Mouse (Mus musculus): ENCODE data around the gene H2afv.

H2afv gene

GRCm38 (mm10) chr11:6398141-6398540 is 46.1 kb downstream of the H2afv start:
- H3K27me3 ChIP-seq (ENCODE audit: control insufficient read depth, insufficient read depth, low read length, poor library complexity, severe bottlenecking), result no peaks in the 10 kb centered on the region
- no peak for DNase-seq (ENCODE audit: low read depth, low spot score)
- peaks cover 22% of the 10 kb centered on the region for H3K36me3 ChIP-seq (ENCODE audit: control insufficient read depth, insufficient read depth, low read length, poor library complexity, severe bottlenecking)

- H3K36me3 ChIP-seq (ENCODE audit: control insufficient read depth, insufficient read depth, low read length, poor library complexity, severe bottlenecking), result peaks cover 14% of the 10 kb centered on the region
- no peaks in the 10 kb centered on the region for H3K27me3 ChIP-seq (ENCODE audit: control insufficient read depth, insufficient read depth, low read length, poor library complexity, severe bottlenecking)
- no peak for DNase-seq (ENCODE audit: low read depth, low spot score)
These were observed 48.7 kb downstream of the H2afv start for GRCm38 (mm10) chr11:6395565-6395964.

GRCm38 (mm10) chr11:6393866-6394265 is 50.4 kb downstream of the H2afv start:
- H3K36me3 ChIP-seq (ENCODE audit: control insufficient read depth, insufficient read depth, low read length, poor library complexity, severe bottlenecking), result peaks cover 10% of the 10 kb centered on the region
- no peaks in the 10 kb centered on the region for H3K27me3 ChIP-seq (ENCODE audit: control insufficient read depth, insufficient read depth, low read length, poor library complexity, severe bottlenecking)
- DNase-seq (ENCODE audit: low read depth, low spot score), result no peak

GRCm38 (mm10) chr11:6392857-6393256 is 51.4 kb downstream of the H2afv start:
- H3K36me3 ChIP-seq (ENCODE audit: control insufficient read depth, insufficient read depth, low read length, poor library complexity, severe bottlenecking), result peaks cover 10% of the 10 kb centered on the region
- peak; percentile 28 for DNase-seq (ENCODE audit: low read depth, low spot score)
- H3K27me3 ChIP-seq (ENCODE audit: control insufficient read depth, insufficient read depth, low read length, poor library complexity, severe bottlenecking), result no peaks in the 10 kb centered on the region

- Histone ChIP-seq H3K27me3 (ENCODE audit: control insufficient read depth, insufficient read depth, low read length, poor library complexity, severe bottlenecking) (no peaks in the 10 kb centered on the region), H3K36me3 (ENCODE audit: control insufficient read depth, insufficient read depth, low read length, poor library complexity, severe bottlenecking) (peaks cover 8% of the 10 kb centered on the region)
- peak; percentile 89 for DNase-seq (ENCODE audit: low read depth, low spot score)
These were observed 52.5 kb downstream of the H2afv start for GRCm38 (mm10) chr11:6391516-6392276.

GRCm38 (mm10) chr11:6390376-6391053 is 53.7 kb downstream of the H2afv start:
- no peak for DNase-seq (ENCODE audit: low read depth, low spot score)
- peaks cover 4% of the 10 kb centered on the region for H3K36me3 ChIP-seq (ENCODE audit: control insufficient read depth, insufficient read depth, low read length, poor library complexity, severe bottlenecking)

GRCm38 (mm10) chr11:6389483-6389921 is 54.7 kb downstream of the H2afv start:
- Histone ChIP-seq H3K36me3 (ENCODE audit: control insufficient read depth, insufficient read depth, low read length, poor library complexity, severe bottlenecking) (peaks cover 4% of the 10 kb centered on the region), H3K27me3 (ENCODE audit: control insufficient read depth, insufficient read depth, low read length, poor library complexity, severe bottlenecking) (no peaks in the 10 kb centered on the region)
- peak; percentile 40 for DNase-seq (ENCODE audit: low read depth, low spot score)

More at GRCm38 (mm10) chr11:6390376-6391053, 53.7 kb downstream of the H2afv start:
- no peaks in the 10 kb centered on the region for H3K27me3 ChIP-seq (ENCODE audit: control insufficient read depth, insufficient read depth, low read length, poor library complexity, severe bottlenecking)

GRCm38 (mm10) chr11:6388726-6389413 is 55.4 kb downstream of the H2afv start, which contains the start of gene Zmiz2:
Gene Zmiz2 (plus strand): TSS chr11:6389074.
- Histone ChIP-seq H3K36me3 (ENCODE audit: control insufficient read depth, insufficient read depth, low read length, poor library complexity, severe bottlenecking) (no peaks in the 10 kb centered on the region), H3K27me3 (ENCODE audit: control insufficient read depth, insufficient read depth, low read length, poor library complexity, severe bottlenecking) (no peaks in the 10 kb centered on the region)
- DNase-seq (ENCODE audit: low read depth, low spot score), result peak; percentile 93

GRCm38 (mm10) chr11:6388126-6388725 is 56.0 kb downstream of the H2afv start:
- DNase-seq (ENCODE audit: low read depth, low spot score), result no peak
- Histone ChIP-seq H3K36me3 (ENCODE audit: control insufficient read depth, insufficient read depth, low read length, poor library complexity, severe bottlenecking) (no peaks in the 10 kb centered on the region), H3K27me3 (ENCODE audit: control insufficient read depth, insufficient read depth, low read length, poor library complexity, severe bottlenecking) (no peaks in the 10 kb centered on the region)

GRCm38 (mm10) chr11:6380916-6381315 is 63.3 kb downstream of the H2afv start:
- Histone ChIP-seq H3K27me3 (ENCODE audit: control insufficient read depth, insufficient read depth, low read length, poor library complexity, severe bottlenecking) (no peaks in the 10 kb centered on the region), H3K36me3 (ENCODE audit: control insufficient read depth, insufficient read depth, low read length, poor library complexity, severe bottlenecking) (no peaks in the 10 kb centered on the region)
- no peak for DNase-seq (ENCODE audit: low read depth, low spot score)

All from splenic B cell, adult 2 months (primary cell).